Mouse (Mus musculus) B cell, adult 67 days (primary cell): ENCODE data around the gene Abca4. TPM values are rescaled to one million over a fixed set of nuclear protein-coding genes. Genes with fewer than 3 reads are reported as not detected.

Experiments used
- total RNA-seq, 2 experiments: library from RNA; stranded (reverse); gene quantifications; 4 replicates each; pipeline ENCODE4 v1.2.4; 2023

Gene Abca4
- total RNA-seq: not detected

GRCm38 (mm10) chr3:122043799-122044547 lies at the start of gene Abca4:
Gene Abca4 (plus strand): TSS chr3:122044443.

Other genes starting within 250 kb of the Abca4 start
- 10 to 100 TPM; 13.1 to 14.2 TPM for gene Abcd3, start 229.1 kb upstream of the Abca4 start, total RNA-seq
- under 1 TPM; 0.24 to 0.32 TPM for gene Arhgap29, start 91.9 kb upstream of the Abca4 start, total RNA-seq
- 10 to 100 TPM; 16.5 to 18.2 TPM for gene Gclm, start 201.1 kb downstream of the Abca4 start, total RNA-seq
- 100 to 1,000 TPM; 118 to 120 TPM for gene Dnttip2, start 229.9 kb downstream of the Abca4 start, total RNA-seq
- 100 to 1,000 TPM; 279 to 292 TPM for gene Bcar3, start 249.7 kb downstream of the Abca4 start, total RNA-seq